Mouse (Mus musculus) heart, adult 2 months (tissue): Measurements from ENCODE around the gene Lgi4. TPM values are rescaled to one million over a fixed set of nuclear protein-coding genes. Genes with fewer than 3 reads are reported as not detected.

Experiments
- DNase-seq, 2 experiments: peaks; one replicate each; pipeline ENCODE4 v3.0.0; 2021
- H3K27ac ChIP-seq: fragments of 200-600 bp; 2 replicates; pipeline ENCODE4 v1.8.1; 2022
- H3K27me3 ChIP-seq: fragments of 200-500 bp; 2 replicates; pipeline ENCODE4 v1.6.1; 2012; ENCODE audit warnings: mild to moderate bottlenecking, low read length, inconsistent platforms, mixed read lengths; ENCODE audit not compliant: control insufficient read depth, insufficient read depth
- H3K36me3 ChIP-seq: fragments of 200-500 bp; 2 replicates; pipeline ENCODE4 v1.6.1; 2012; ENCODE audit warnings: low read length, inconsistent platforms; ENCODE audit not compliant: control insufficient read depth, insufficient read depth
- H3K4me1 ChIP-seq: fragments of 200-500 bp; 2 replicates; pipeline ENCODE4 v1.6.1; 2011; ENCODE audit warnings: low read length; ENCODE audit not compliant: control insufficient read depth, insufficient read depth
- H3K4me3 ChIP-seq: fragments of 200-600 bp; 2 replicates; pipeline ENCODE4 v1.8.1; 2022
- H3K79me2 ChIP-seq: fragments of 200-500 bp; replicated peaks from 2 replicates; pipeline ENCODE4 v1.6.1; 2012; ENCODE audit warnings: mild to moderate bottlenecking, inconsistent platforms, low read length, moderate library complexity, mixed read lengths; ENCODE audit not compliant: control insufficient read depth, insufficient read depth
- H3K9ac ChIP-seq: fragments of 200-500 bp; 2 replicates; pipeline ENCODE4 v1.6.1; 2012; ENCODE audit warnings: low read depth, mild to moderate bottlenecking, control low read depth, inconsistent platforms, low read length, mixed read lengths
- CTCF ChIP-seq: fragments of 200-600 bp; IDR thresholded peaks from 2 replicates; pipeline ENCODE4 v1.8.1; 2022; ENCODE audit warnings: antibody characterized with exemption, mild to moderate bottlenecking, moderate library complexity
- EP300 ChIP-seq: fragments of 200-500 bp; IDR thresholded peaks from 2 replicates; pipeline ENCODE4 v1.6.1; 2011; ENCODE audit warnings: low read depth, low read length, control low read depth; ENCODE audit not compliant: insufficient read depth
- POLR2A ChIP-seq: fragments of 200-500 bp; IDR thresholded peaks from 2 replicates; pipeline ENCODE4 v1.6.1; 2011; ENCODE audit warnings: mild to moderate bottlenecking, low read depth, low read length, control low read depth; ENCODE audit not compliant: insufficient read depth
- WGBS: fragments of 180-500 bp; shearing (Covaris S2); methylation state at CpG from one replicate; pipeline ENCODE4 v1.1.7; 2018; 5-methylcytosine and 5-hydroxymethylcytosine counted together
- intact Hi-C: fragments of 180-260 bp; cut with DNase I; formaldehyde crosslinking; loops from one replicate; pipeline ENCODE4 v1.15.1; 2025
- polyA plus RNA-seq: library from polyadenylated mRNA; depleted of rRNA; stranded (reverse); fragments of >200 nt; gene quantifications from 2 replicates; pipeline ENCODE4 v1.2.3, GENCODE M21; 2012
- total RNA-seq, 2 experiments: library from RNA; stranded (reverse); gene quantifications; 2 replicates each; pipeline ENCODE4 v1.2.3; 2021

Lgi4 gene
- total and polyA plus RNA-seq, 3 experiments = 3.8 to 5.4 (median 3.9) TPM

- WGBS = 41% methylated on average over 7 of the region's 7 CpGs
- intact Hi-C loops = no loop called here
- no peaks in the 10 kb centered on the region for H3K4me1 ChIP-seq
- no peaks in the 10 kb centered on the region for H3K36me3 ChIP-seq
- H3K4me3 ChIP-seq = no peak overlapping the region
- H3K79me2 ChIP-seq = no peaks in the 10 kb centered on the region
- H3K27ac ChIP-seq = no peak overlapping the region
- H3K27me3 ChIP-seq = no peaks in the 10 kb centered on the region
- DNase-seq = peak in 1 of 2 experiments; percentile 56
- no peak overlapping the region for H3K9ac ChIP-seq
- TF ChIP-seq CTCF = no peak
- no peak for TF ChIP-seq EP300
- no peak for TF ChIP-seq POLR2A
Measured at GRCm38 (mm10) chr7:31074061-31074712, 15.0 kb downstream of the Lgi4 start.

GRCm38 (mm10) chr7:31074713-31075069 lies 15.5 kb downstream of the Lgi4 start:
- H3K4me1 ChIP-seq = no peaks in the 10 kb centered on the region
- intact Hi-C loops = no loop called here
- no peak overlapping the region for H3K9ac ChIP-seq
- TF ChIP-seq EP300 (no peak), POLR2A (no peak), CTCF (no peak)
- no peak for DNase-seq
- H3K79me2 ChIP-seq = no peaks in the 10 kb centered on the region
- 57% methylated on average over 5 of the region's 5 CpGs for WGBS
- no peaks in the 10 kb centered on the region for H3K36me3 ChIP-seq
- H3K4me3 ChIP-seq = no peak overlapping the region
- H3K27me3 ChIP-seq = no peaks in the 10 kb centered on the region
- H3K27ac ChIP-seq = no peak overlapping the region

DNA sequence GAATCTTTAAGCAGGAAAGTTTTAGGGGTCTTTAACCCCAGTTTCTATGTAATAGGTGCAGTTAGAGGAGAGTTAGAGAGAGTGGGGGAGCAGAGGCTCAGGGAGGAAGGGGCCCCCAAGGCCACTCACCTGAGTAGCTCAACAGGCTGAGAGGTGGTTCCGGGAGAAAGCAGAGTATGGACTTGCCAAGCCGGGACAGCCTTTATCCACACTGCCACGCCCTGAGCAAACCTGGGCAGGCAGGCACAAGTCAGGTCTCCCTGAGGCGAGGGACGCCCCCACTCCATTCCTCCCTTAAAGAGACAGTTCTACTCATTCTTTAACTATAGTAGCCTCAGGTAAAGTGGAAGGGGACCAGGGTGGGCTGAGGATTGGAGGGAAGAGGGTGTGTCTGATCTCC lies 17.4 kb downstream of the Lgi4 start, which contains the start of gene Fxyd3:
Fxyd3 (minus strand) TSS at position 213 of the 400 bp plus-strand sequence.
- intact Hi-C loops = no loop called here
- H3K9ac ChIP-seq = no peak within 1 kb of the TSS
- 63% methylated on average over 5 of the region's 5 CpGs for WGBS

GRCm38 (mm10) chr7:31077470-31077869 lies 18.3 kb downstream of the Lgi4 start:
- Histone ChIP-seq H3K4me1 (no peaks in the 10 kb centered on the region), H3K9ac (no peak overlapping the region), H3K36me3 (no peaks in the 10 kb centered on the region), H3K27me3 (no peaks in the 10 kb centered on the region), H3K4me3 (no peak overlapping the region), H3K27ac (no peak overlapping the region), H3K79me2 (no peaks in the 10 kb centered on the region)
- intact Hi-C loops = no loop called here
- DNase-seq = no peak
- TF ChIP-seq POLR2A = no peak
- TF ChIP-seq CTCF = no peak
- TF ChIP-seq EP300 = no peak
- 68% methylated on average over 6 of the region's 6 CpGs for WGBS

More for the DNA sequence above, 17.4 kb downstream of the Lgi4 start, which contains the start of gene Fxyd3:
- TF ChIP-seq CTCF (no peak), EP300 (no peak), POLR2A (no peak)
- H3K27me3 ChIP-seq = no peaks in the 10 kb centered on the region
- DNase-seq = no peak
- H3K4me1 ChIP-seq = no peaks in the 10 kb centered on the region
- no peaks in the 10 kb centered on the region for H3K79me2 ChIP-seq
- H3K4me3 ChIP-seq = no peak within 1 kb of the TSS
- H3K27ac ChIP-seq = no peak within 1 kb of the TSS
- no peaks in the 10 kb centered on the region for H3K36me3 ChIP-seq

GRCm38 (mm10) chr7:31077885-31078445 lies 18.8 kb downstream of the Lgi4 start:
- no peak overlapping the region for H3K27ac ChIP-seq
- H3K9ac ChIP-seq = no peak overlapping the region
- intact Hi-C loops = loop anchor here (2.0 kb wide), 1 partner anchor 19 kb away; no protein-coding TSS in a partner anchor
- H3K79me2 ChIP-seq = no peaks in the 10 kb centered on the region
- DNase-seq = no peak
- peaks cover 2% of the 10 kb centered on the region for H3K4me1 ChIP-seq
- no peak overlapping the region for H3K4me3 ChIP-seq
- TF ChIP-seq EP300 (no peak), CTCF (peak; percentile 83), POLR2A (no peak)
- 38% methylated on average over 5 of the region's 5 CpGs for WGBS
- H3K27me3 ChIP-seq = no peaks in the 10 kb centered on the region
- no peaks in the 10 kb centered on the region for H3K36me3 ChIP-seq

GRCm38 (mm10) chr7:31079670-31080069 lies 20.5 kb downstream of the Lgi4 start:
- H3K79me2 ChIP-seq = no peaks in the 10 kb centered on the region
- WGBS = 82% methylated on average over 8 of the region's 8 CpGs
- H3K4me3 ChIP-seq = no peak overlapping the region
- no peak for DNase-seq
- H3K9ac ChIP-seq = no peak overlapping the region
- peaks cover 10% of the 10 kb centered on the region for H3K4me1 ChIP-seq
- H3K27me3 ChIP-seq = no peaks in the 10 kb centered on the region
- no peak overlapping the region for H3K27ac ChIP-seq
- intact Hi-C loops = loop anchor here (2.0 kb wide), 2 partner anchors 17 to 21 kb away; partner anchors contain the start of gene Lgi4
- H3K36me3 ChIP-seq = no peaks in the 10 kb centered on the region
- TF ChIP-seq EP300 = no peak
- no peak for TF ChIP-seq CTCF
- TF ChIP-seq POLR2A = no peak
